9 mouse cellular contexts compared by ENCODE assay signal in genomic region chr13:45964331-45964852, GRCm38 (mm10). TPM values are rescaled to one million over a fixed set of nuclear protein-coding genes. Genes with fewer than 3 reads are reported as not detected.
A peak's percentile ranks its signal among the peaks of the same experiment; 100 is the strongest.
DNase-seq lines count a peak whose midpoint lies in the region; ATAC-seq lines count a peak whose summit lies in the region.
"Had no signal": no experiment of that assay in that cellular context is flagged by ENCODE, and none has a peak within 500 bp of the region (broad histone marks: within the 10 kb centered on the region; RNA-seq: fewer than 3 reads in every experiment).

No protein-coding gene starts in this region.

- H3K9ac ChIP-seq in liver, embryonic 13.5 days: peak overlapping the region; percentile 85
- H3K9ac ChIP-seq in neural tube, embryonic 11.5 days (ENCODE audit: low read length): peak overlapping the region; percentile 85

- H3K4me1 ChIP-seq in liver, embryonic 13.5 days (replicated peaks): peaks cover 32% of the 10 kb centered on the region
- H3K4me1 ChIP-seq in neural tube, embryonic 11.5 days (ENCODE audit: control insufficient read depth, insufficient read depth, low read length): peaks cover 5% of the 10 kb centered on the region; the same call in 1 of the 2 replicates

- WGBS in liver, embryonic 13.5 days (ENCODE audit: insufficient replicate concordance): under 1% methylated on average over 19 of the region's 39 CpGs
- 1% methylated on average over 15 of the region's 39 CpGs for WGBS in neural tube, embryonic 11.5 days

- no peaks in the 10 kb centered on the region for H3K27me3 ChIP-seq in liver, embryonic 13.5 days
- 0 out of 2 replicates have a peak, but pooled peaks cover 2% of the 10 kb centered on the region for H3K27me3 ChIP-seq in neural tube, embryonic 11.5 days (ENCODE audit: control insufficient read depth, insufficient read depth, low read length)
- H3K27me3 ChIP-seq: Patski had no signal

- no peak for ATAC-seq in frontal cortex, adult (ENCODE audit: low TSS enrichment)
- peak; percentile 29 for ATAC-seq in liver, embryonic 13.5 days (ENCODE audit: low read depth)
- peak; percentile 68 for ATAC-seq in neural tube, embryonic 11.5 days (ENCODE audit: insufficient read depth, low FRiP score, low TSS enrichment)

- H3K36me3 ChIP-seq in liver, embryonic 13.5 days: no peaks in the 10 kb centered on the region
- H3K36me3 ChIP-seq in neural tube, embryonic 11.5 days (ENCODE audit: control insufficient read depth, insufficient read depth, low read length): no peaks in the 10 kb centered on the region

- no peaks in the 10 kb centered on the region for H3K9me3 ChIP-seq in liver, embryonic 13.5 days (replicated peaks)
- H3K9me3 ChIP-seq in neural tube, embryonic 11.5 days (ENCODE audit: control insufficient read depth, low read length): no peaks in the 10 kb centered on the region

- DNase-seq in frontal cortex, postnatal 14 days (ENCODE audit: low spot score in 2 of 2): peak; percentile 40 to 45
- peak; percentile 68 to 72 for DNase-seq in cerebellum, postnatal 25 days
- peak; percentile 63 for DNase-seq in gastrocnemius, postnatal 25 days
- DNase-seq in kidney, adult 11 months: peak; percentile 47
- peak; percentile 22 for DNase-seq in liver, embryonic 13.5 days
- peak; percentile 73 for DNase-seq in neural tube, embryonic 11.5 days (ENCODE audit: low spot score)
- peak; percentile 78 for DNase-seq in testis, postnatal 10 days (ENCODE audit: low spot score)

- peak overlapping the region; percentile 78 for H3K27ac ChIP-seq in liver, embryonic 13.5 days
- H3K27ac ChIP-seq in neural tube, embryonic 11.5 days (ENCODE audit: low read depth, low read length): peak overlapping the region; percentile 94

- peak overlapping the region; percentile 99 for H3K4me2 ChIP-seq in liver, embryonic 13.5 days
- H3K4me2 ChIP-seq in neural tube, embryonic 11.5 days (ENCODE audit: low read depth): peak overlapping the region; percentile 80

- peak overlapping the region; percentile 84 for H3K4me3 ChIP-seq in liver, embryonic 13.5 days (replicated peaks)
- H3K4me3 ChIP-seq in neural tube, embryonic 11.5 days (ENCODE audit: low read depth, low read length): peak overlapping the region; percentile 82

RNA-seq across cellular contexts. Expression of gene Atxn1, which starts 0.4 kb away (rescaled TPM):
- total RNA-seq in gastrocnemius, postnatal 25 days (2021): 10 to 100 TPM; 32.0 to 47.0 TPM
- polyA plus RNA-seq in liver, embryonic 13.5 days (2015; fragmentation: Nextera tagmentation; extraction: Ambion mirVana): 1.5 and 1.8 TPM in 2 replicates
- polyA plus RNA-seq in neural tube, embryonic 11.5 days (2014; fragmentation: Nextera tagmentation; extraction: Ambion mirVana): 1.1 and 1.5 TPM in 2 replicates

Comparison
In these comparisons a context has a peak if more than half of its experiments do, and no peak if none do; other contexts are left out.
1. DNase-seq: peak in every context shown above with its lines; median percentile 78 in testis, postnatal 10 days; 73 in neural tube, embryonic 11.5 days; 70 in cerebellum, postnatal 25 days; 63 in gastrocnemius, postnatal 25 days; 47 in kidney, adult 11 months; 42 in frontal cortex, postnatal 14 days; 22 in liver, embryonic 13.5 days.